Mouse (Mus musculus) liver, adult 2 months (tissue): ENCODE data around the gene Fsd2.

ENCODE experiments used
- CTCF ChIP-seq: fragments of 200-500 bp; IDR thresholded peaks from 2 replicates; pipeline ENCODE4 v1.5.1; 2011; ENCODE audit warnings: low read depth, low read length, control low read depth
- POLR2A ChIP-seq: fragments of 200-500 bp; IDR thresholded peaks from 2 replicates; pipeline ENCODE4 v1.6.1; 2011; ENCODE audit warnings: low read length, control low read depth; ENCODE audit not compliant: insufficient read depth; ENCODE audit errors: extremely low read depth

DNA sequence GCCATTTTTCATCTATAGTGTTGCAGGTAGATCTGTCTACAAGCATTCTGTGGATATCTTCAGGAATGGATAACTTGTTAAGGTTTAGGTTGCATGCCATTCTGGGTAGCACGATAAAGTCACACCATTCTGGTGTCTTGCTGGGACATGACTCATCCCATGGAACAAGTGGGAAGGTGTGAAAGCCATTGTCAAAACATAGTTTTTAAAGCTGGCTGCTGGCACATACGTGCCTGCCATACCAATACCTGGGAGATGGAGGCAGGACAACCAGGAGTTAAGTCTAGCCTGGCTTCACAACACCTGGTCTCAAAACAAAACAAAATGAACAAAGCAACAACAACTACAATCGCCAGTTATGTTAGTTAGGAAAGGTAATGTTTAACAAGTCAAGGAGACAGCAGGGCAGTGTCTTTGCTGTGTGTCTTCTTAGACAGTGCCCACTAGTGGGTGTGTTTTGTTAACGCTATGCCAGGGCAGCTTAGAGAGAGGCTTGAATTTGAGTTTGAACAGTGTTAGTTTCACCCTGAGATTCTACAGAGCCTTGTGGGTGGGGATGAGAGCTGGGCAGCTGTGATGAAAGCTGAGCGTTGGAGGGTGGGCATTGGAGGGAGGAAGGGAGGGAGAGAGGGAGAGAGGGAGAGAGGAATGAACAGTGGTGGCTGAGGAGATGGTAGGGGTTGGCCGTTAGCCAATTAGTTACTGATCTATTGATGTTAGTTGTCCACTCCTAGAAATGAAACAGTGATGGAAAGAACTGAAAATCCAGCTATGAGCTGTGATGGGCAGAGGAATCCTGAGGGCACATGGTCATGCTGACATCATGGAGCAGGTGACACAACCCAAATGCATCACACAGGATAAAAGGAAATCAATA is 50.4 kb downstream of the Fsd2 start:
- TF ChIP-seq CTCF, result no peak
- TF ChIP-seq POLR2A, result no peak
